Mouse (Mus musculus) ES-E14 (cell line): ENCODE results near the gene Irf4.

Experiments used
- CHD2 ChIP-seq: IDR thresholded peaks from 2 replicates; pipeline ENCODE4 v1.6.1; 2014; ENCODE audit warnings: mild to moderate bottlenecking, low read depth, low read length, inconsistent platforms
- HCFC1 ChIP-seq: IDR thresholded peaks from 2 replicates; pipeline ENCODE4 v1.6.1; 2012; ENCODE audit warnings: low read length, inconsistent platforms, borderline replicate concordance; ENCODE audit not compliant: insufficient read depth
- MAFK ChIP-seq: IDR thresholded peaks from 2 replicates; pipeline ENCODE4 v1.6.1; 2014; ENCODE audit warnings: mild to moderate bottlenecking, low read depth, low read length, inconsistent platforms; ENCODE audit not compliant: insufficient read depth
- ZC3H11A ChIP-seq: IDR thresholded peaks from 2 replicates; pipeline ENCODE4 v1.6.1; 2012; ENCODE audit warnings: low read depth, mild to moderate bottlenecking, inconsistent platforms, low read length, borderline replicate concordance
- ZNF384 ChIP-seq: IDR thresholded peaks from 2 replicates; pipeline ENCODE4 v1.6.1; 2012; ENCODE audit warnings: low read depth, low read length, inconsistent platforms

DNA sequence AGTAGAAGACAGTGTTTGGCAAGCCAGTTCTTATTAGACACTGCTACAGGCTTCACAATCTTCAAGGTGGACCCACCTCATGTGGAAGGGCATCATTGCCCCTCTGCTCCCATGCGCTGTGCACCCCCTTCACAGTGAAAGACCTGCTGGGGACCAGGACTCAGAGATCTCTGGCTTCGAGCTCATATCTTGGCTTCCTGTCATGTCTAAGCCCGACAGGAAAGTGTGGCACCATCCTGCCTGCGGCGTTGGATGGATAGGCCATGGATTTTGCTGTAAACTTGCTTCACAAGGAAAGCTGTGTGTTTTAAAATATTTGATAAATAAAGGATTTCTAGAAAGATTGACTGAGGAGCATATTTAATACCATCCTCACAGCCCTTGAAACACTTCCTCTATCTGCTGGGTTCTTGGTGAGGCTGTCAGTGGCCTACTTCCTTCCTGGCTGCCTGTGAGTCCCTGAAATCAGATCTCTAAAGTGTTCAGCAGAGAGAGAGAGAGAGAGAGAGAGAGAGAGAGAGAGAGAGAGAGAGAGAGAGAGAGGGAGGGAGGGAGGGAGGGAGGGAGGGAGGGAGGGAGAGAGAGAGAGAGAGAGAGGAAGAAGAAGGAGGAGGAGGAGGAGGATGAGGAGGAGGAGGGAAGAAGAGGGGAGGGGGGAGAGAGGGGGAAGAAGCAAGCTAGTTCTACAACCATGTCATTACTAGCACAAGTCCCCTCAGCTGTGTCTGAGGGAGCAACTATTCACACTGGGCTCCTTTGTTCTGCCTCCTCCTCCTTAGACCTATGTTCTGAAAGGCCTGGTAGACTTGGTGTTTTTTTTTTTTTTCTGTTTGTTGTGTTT, 17.8 kb downstream of the Irf4 start:
- TF ChIP-seq HCFC1 (no peak), ZNF384 (no peak), CHD2 (no peak), ZC3H11A (no peak), MAFK (no peak)
